Mouse (Mus musculus): ENCODE data around the gene Umodl1.

The Umodl1 gene

GRCm38 (mm10) chr17:31032341-31032740 is 77.9 kb downstream of the Umodl1 start:
- in situ Hi-C loops (cut with MboI; ENCODE audit: low pct_unique_long_range_greater_than_20kb in 1 of 2, low sequenced_read_pairs in 2 of 2, unreplicated experiment in 1 of 2): no loop called here

DNA sequence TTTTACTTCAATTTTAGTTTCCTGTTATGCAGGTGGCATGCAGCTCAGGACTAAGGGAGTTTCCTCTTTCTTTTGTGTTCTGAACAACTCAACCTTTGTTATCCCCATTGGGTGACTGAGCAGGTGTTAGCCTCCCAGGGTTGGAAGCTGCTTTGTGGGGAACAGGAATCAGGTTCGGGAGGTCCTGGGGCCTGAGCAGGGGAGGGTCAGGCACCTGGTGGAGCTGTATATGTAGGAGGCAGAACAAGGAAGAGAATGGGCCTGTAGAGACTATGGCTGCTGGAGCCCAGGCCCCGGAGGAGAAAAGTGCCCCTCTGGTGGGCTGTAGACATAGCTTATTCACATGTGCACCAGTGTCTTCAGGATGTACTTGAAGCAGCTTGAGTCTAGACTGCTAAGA is 78.8 kb downstream of the Umodl1 start:
- in situ Hi-C loops (cut with MboI; ENCODE audit: low pct_unique_long_range_greater_than_20kb in 1 of 2, low sequenced_read_pairs in 2 of 2, unreplicated experiment in 1 of 2): no loop called here

GRCm38 (mm10) chr17:31034165-31034564 is 79.7 kb downstream of the Umodl1 start:
- in situ Hi-C loops (cut with MboI; ENCODE audit: low pct_unique_long_range_greater_than_20kb in 1 of 2, low sequenced_read_pairs in 2 of 2, unreplicated experiment in 1 of 2): no loop called here

- in situ Hi-C loops (cut with MboI; ENCODE audit: low pct_unique_long_range_greater_than_20kb in 1 of 2, low sequenced_read_pairs in 2 of 2, unreplicated experiment in 1 of 2): no loop called here
Measured at GRCm38 (mm10) chr17:31034674-31035356, 80.4 kb downstream of the Umodl1 start.

DNA sequence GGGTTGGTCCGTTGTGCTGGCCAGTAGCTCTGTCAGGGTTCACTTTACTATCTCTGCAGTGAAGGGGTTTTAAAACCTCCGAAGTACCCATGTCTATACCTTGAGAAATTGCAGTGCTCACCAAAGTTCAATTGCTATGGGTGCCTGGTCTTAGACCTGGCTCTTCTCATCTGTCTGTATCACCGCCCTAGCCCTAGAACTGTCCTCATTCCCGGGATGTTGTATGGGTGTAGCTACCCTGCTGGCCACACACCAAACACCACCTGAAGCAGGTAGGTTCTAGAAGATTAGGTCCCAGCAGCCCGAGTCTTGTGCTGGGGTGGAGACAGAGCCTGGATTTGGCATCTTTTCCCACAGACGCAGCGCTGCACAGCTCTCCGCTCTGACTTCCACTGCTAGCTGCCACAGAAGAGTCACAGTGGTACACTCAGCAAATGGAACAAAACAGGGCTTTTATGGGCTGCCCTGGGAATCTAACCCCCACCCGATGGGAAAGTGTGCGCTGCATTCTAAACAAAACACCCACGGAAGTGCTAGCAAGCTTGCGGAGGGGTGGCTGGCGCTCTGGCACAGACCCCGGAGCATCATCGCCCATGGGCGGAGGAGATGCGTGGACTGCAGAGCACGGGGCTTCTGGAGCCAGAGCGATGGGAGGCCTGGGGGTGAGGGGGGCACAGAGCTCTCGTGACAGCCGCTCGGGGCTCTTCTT is 81.9 kb downstream of the Umodl1 start:
- in situ Hi-C loops (cut with MboI; ENCODE audit: low pct_unique_long_range_greater_than_20kb in 1 of 2, low sequenced_read_pairs in 2 of 2, unreplicated experiment in 1 of 2): no loop called here

- in situ Hi-C loops (cut with MboI; ENCODE audit: low pct_unique_long_range_greater_than_20kb in 1 of 2, low sequenced_read_pairs in 2 of 2, unreplicated experiment in 1 of 2): no loop called here
Measured at GRCm38 (mm10) chr17:31037331-31037730, 82.9 kb downstream of the Umodl1 start.

DNA sequence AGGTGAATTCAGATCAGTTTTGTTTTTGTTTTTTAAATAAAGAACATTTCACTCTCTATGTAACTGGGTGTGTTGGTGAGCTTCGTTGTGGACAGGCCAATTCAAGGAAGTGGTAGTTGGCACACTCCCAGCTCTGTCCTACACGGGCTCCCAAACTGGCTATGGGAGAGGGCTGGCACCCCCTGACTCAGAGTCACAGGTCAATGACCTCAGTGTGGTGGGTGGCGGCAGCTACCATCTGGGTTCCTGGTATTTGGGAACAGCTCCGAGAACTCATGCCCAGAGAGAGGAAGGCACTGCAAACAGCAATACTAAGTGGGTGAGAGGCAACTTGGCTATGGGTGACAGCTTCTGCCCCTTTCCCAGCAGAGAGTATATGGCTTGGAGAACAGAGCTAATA is 83.9 kb downstream of the Umodl1 start:
- in situ Hi-C loops (cut with MboI; ENCODE audit: low pct_unique_long_range_greater_than_20kb in 1 of 2, low sequenced_read_pairs in 2 of 2, unreplicated experiment in 1 of 2): no loop called here

- in situ Hi-C loops (cut with MboI; ENCODE audit: low pct_unique_long_range_greater_than_20kb in 1 of 2, low sequenced_read_pairs in 2 of 2, unreplicated experiment in 1 of 2): no loop called here
Measured at GRCm38 (mm10) chr17:31039626-31040025, 85.2 kb downstream of the Umodl1 start.

DNA sequence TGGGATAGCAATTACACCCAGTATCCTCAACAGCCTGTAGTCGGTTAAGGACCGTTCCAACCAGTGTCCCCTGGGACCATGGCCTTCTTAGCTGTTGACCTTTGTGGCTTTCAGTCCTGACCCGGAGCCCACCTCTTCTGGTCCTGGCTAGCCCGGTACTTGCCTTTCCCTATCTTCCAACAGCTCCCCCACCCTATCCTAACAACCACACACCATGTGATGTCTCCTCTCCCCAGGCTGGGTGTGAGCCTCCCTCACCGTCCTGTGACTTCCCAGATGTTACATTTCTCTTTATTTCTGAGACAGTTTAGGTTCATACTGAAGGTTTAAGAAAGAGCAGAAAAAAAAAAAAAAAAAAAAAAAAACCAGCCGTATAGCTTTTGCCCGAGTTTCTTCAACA is 86.0 kb downstream of the Umodl1 start:
- in situ Hi-C loops (cut with MboI; ENCODE audit: low pct_unique_long_range_greater_than_20kb in 1 of 2, low sequenced_read_pairs in 2 of 2, unreplicated experiment in 1 of 2): no loop called here

DNA sequence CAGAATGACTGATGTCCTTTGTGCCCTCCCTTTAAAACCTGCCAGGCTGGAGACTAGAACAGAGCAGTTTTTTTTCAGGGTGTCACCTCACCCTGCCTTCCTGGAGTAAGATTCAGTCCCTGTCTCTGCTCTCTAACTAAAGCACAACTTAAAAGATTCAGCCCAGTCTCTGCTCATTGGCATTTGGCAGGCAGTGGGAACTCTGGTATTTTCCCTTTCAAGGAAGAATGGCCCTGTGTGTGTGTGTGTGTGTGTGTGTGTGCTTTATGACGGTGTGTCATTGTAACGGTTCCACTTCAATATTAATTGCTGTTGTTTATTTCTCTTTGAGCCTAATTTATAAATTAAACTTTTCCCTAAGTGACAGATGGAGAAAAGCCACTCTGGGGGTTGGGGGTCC is 88.3 kb downstream of the Umodl1 start:
- in situ Hi-C loops (cut with MboI; ENCODE audit: low pct_unique_long_range_greater_than_20kb in 1 of 2, low sequenced_read_pairs in 2 of 2, unreplicated experiment in 1 of 2): no loop called here

DNA sequence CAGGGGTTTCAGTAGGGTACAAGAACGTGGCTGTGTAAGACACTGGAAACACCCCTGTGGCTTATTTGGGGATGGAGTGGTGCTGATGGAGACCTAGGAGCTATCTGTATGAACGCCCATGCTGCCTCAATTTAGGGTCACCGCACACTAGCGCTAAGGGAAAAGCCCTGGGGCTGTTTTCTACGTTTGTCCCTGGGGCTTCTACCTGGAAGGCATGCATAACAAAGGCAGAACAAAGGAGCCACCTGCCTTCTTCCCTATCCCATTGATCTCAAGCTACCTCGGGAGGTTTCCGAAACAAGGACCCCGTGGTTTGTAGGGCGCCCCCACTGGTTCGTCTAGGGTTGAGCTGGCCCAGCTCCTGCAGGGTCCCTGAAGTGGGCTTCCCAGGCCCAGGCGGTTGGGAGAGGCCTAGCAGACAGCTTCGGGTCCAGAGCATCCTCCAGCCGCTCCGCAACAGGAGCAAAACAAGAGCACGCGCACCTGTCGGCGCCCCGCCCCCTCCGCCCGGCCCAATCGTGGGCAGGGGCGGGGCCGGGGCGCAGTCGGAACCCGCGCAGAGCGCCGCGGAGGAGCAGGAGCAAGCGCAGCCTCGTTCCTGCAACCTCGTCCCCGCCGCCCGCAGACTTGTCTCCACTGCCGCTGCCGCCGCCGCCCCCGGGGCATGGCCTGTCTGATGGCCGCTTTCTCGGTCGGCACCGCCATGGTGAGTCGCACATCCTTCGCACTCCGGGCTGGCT is 102.9 kb downstream of the Umodl1 start, which contains the start of gene Abcg1:
Abcg1 (plus strand) TSS at position 525 of the 740 bp plus-strand sequence.
- in situ Hi-C loops (cut with MboI; ENCODE audit: low pct_unique_long_range_greater_than_20kb in 1 of 2, low sequenced_read_pairs in 2 of 2, unreplicated experiment in 1 of 2): no loop called here

DNA sequence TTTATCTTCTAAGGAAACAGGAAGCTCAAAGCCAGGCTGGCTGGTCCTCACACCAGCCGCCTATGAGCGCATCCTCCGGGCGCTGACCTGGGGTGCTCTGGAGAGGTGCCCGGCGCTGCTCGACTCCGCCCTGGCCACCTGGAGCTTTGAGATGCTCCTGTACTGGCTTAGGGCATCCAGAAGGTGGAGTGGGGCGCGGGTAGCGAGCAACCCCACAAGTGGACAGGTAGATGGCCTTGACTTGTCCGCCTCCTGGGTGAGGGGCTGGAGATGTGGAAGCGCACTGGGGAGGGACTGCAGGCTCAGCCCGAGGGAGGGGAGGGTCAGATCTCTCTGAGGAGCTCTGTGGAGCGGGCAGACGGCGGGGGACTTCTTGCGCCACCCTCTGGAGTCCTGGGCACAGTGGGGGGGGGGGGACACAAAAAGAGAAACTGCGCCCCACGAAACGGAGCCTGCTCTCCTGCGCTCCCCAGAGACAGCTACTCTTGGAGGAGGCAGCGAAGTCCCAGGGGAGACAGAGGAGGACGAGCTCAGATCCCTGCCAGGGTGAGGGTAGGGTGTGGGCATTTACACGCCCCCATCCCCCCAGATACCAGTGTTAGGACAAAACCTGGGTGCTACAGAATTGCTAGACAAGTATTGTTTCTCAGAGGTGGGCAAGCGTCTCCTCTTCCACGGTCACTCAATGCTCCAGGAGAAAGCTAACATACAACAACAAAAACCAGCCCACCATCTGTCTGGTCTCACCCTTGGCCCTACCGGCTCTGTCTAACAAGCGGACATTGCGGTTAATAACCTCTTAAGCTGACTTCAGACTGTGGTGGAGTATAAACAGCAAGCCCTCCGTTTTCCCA is 103.7 kb downstream of the Umodl1 start:
- in situ Hi-C loops (cut with MboI; ENCODE audit: low pct_unique_long_range_greater_than_20kb in 1 of 2, low sequenced_read_pairs in 2 of 2, unreplicated experiment in 1 of 2): no loop called here

- in situ Hi-C loops (cut with MboI; ENCODE audit: low pct_unique_long_range_greater_than_20kb in 1 of 2, low sequenced_read_pairs in 2 of 2, unreplicated experiment in 1 of 2): no loop called here
Measured at GRCm38 (mm10) chr17:31058745-31059085, 104.3 kb downstream of the Umodl1 start.

- in situ Hi-C loops (cut with MboI; ENCODE audit: low pct_unique_long_range_greater_than_20kb in 1 of 2, low sequenced_read_pairs in 2 of 2, unreplicated experiment in 1 of 2): no loop called here
Measured at GRCm38 (mm10) chr17:31060196-31060587, 105.8 kb downstream of the Umodl1 start.

Measured in mouse embryonic stem cell (cell line).